Mouse (Mus musculus) yolk sac, embryonic 10.5 days (tissue): ENCODE results near the gene Ppp1r9a.

Experiments used
- DNase-seq: peaks from one replicate; pipeline ENCODE4 v3.0.0-alpha.2; 2017; ENCODE audit warnings: low spot score

Gene Ppp1r9a

DNA sequence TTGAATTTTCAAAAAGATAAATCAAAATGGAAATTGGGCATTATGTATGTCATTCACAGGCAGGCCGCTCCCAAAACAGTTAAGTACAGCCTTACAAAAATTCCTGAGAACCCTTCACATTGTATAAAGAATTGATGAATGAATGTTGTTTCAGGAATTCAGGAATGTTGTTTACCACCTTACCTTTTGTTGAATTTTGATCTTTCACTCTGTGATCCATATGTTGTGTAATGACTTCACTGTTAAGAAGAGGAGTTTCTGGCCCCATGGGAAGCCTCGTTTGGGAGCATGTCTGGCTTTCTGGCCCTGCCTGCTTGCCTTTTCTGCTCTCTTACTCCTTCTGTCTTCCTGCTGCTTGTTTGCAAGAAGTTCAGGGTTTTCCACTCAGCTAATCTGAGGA lies 105.4 kb downstream of the Ppp1r9a start:
- DNase-seq = no peak

DNA sequence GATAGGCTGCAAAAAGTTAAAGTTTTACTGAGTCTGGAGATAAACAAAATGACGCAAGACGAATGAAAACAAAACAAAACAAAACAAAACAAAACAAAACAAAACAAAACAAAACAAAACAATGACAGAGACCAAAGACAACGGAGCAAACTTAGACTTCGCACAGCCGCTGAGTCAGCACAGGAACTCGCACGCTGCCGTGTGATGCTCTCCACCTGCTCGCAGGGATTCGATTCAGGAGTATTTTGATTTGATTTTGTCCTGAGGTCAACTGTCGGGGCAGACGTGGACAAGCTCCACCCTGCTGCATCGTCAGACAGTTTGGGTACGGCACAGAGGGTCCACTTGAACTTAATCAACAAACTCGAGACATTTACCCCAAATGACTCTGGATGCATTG lies 105.9 kb downstream of the Ppp1r9a start:
- DNase-seq = no peak

DNA sequence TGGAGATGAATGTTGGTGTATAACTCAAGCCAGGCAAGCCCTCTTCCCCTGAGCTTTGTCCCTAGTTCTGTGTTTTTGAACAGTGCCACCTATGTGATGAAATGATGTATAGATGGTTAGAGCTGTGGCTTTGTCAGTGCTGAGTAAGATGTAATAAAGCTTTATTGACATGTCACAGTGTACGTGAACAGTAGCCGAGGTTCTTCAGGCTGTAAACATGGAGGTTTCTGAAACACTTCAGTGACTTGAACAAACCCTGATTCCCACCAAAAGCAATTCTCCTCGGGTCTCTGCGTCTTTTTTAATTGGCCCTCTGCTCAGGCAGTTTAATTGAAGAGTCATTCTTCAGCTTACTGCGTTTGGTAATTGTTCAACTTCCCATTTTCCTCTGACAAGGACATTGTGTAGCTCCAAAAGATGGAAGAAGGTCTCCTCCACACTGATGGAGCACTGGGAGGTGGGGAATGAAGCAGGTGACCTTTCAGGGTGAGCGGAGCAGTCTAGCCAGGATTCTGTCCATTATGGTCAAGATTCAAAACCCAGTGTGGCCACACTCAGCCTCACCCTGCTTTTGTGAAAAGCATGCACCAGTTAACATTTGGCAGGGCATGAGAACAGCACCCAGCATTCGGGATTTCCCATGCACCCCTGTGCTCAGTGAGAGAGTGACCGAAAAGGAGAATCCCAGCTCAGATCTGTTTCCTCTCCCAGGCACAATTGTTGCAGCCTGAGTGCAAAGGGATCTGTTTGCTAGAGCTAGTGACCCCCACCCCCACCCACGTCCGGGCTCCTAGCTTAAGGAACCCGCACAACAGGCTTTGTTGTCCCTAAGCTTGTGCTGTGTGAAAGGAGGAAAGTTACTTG lies 108.1 kb downstream of the Ppp1r9a start:
- no peak for DNase-seq

DNA sequence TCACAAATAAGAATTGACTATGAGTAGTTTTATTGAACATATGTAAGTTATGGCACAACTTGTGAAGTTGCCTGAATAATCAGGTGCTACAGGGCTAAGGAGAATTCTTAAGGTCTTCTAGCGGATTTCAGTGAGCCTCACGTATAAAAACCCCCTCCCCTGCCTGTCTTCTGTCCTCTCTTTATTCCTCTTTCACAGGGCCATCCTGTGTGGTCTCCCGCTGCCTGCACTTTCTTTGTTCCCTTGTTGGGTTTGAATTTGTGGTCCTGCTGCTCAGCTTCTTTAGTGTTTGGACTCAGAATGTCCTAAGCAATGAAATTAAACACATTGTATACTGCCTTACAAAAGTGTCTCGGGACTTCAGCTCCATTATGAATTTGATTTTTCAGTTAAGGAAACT lies 110.1 kb downstream of the Ppp1r9a start:
- DNase-seq = no peak

DNA sequence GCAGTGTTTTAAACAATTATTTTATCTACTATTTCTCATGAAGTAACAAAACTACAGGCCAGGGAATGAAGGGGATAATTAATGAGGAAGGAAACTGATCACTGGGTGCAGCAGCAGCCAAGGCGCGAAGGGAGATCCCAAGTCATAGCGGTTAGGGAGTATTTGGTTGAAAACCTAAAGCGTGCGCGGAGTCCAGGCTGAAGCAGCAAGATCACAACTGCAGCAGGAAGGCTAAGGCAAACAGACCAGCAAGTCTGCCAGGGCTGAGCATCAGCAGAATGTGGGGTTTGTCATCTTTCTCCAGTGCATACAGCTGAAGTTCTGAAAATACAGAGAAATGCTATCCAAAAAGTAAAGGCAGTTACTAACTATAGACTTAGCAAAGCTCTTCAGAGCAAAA lies 111.8 kb downstream of the Ppp1r9a start:
- no peak for DNase-seq

DNA sequence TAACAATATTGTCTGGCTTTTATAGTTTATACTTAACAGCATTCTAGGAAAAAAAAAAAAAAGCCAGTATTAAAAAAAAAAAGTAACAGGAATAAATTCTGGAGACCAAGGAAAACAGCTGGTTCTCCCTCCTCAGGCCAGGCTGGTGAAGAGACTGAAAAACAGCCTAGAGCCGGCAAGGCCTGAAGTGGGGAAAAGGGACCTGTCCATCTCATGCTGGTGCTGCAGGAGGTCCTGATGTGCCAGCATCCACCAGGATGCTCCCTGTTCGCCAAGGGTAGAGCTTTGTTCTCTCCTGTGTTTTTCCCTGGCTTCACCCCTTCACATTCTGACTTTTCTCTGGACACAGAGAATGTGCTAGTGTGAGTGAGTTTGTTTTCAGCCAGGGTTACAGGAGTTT lies 112.5 kb downstream of the Ppp1r9a start:
- no peak for DNase-seq

DNA sequence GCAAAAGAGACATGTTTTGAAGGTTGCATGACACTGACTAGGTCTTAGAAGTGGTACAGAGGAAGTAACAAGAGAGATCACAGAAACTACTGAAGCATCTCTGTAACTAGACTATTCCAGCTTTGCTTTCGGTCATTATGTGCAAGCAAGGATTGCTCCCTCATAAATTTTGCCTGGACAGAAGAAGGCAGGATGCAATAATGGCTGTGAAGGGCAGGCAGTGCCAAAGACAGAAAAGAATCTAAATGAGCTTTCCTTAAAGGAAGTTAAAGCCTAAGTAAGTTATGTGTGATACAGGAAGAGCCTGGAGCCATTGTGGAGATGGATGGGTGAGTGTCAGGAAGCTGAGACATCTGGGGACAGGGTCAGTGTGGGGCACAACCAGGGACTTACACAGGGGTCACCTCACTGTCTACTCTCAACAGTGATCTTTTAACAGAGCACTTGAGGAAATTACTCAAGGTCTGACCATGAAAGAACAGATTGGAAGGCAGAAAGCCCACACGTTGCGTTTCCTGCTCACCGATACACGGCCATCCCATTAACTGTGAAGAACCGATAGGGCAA lies 115.3 kb downstream of the Ppp1r9a start:
- DNase-seq = no peak

DNA sequence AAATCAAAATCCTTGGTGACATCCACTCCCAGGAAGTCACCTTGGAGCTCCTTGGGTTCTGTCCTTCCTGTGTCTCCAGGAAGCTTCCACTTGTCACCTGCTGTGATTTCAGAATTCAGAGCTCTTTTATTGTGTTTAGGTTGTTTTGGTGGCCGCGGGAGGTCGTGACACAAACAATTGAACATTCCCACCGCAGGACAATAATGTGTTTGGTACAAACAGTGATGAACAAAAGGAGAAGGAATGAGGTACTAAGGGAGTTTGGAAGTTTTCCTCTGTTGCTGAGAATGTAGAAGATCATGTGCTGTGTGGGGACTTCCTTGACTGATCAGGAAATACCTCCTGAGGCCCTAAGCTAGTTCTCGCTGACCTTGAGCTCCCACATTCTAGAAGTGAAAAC lies 116.5 kb downstream of the Ppp1r9a start:
- no peak for DNase-seq

DNA sequence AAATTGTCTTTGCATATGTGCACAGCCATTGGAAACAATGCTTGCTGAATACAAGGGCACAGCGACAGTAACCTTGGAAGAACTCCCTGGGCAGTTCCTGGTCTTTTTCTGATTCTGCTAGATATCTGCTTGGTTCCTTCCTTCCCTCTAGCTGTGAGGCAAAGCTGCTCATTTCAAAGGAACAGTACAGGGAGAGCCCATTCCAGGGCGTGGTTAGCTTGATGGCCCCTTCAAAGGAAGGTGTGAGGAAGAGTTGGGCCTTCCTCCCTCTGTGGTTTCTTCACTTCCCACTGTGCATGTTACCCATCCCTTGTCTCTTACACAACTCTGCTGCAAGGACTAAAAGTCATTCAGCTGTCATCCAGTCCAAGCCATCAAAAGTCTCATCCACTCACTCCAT lies 117.3 kb downstream of the Ppp1r9a start:
- no peak for DNase-seq

DNA sequence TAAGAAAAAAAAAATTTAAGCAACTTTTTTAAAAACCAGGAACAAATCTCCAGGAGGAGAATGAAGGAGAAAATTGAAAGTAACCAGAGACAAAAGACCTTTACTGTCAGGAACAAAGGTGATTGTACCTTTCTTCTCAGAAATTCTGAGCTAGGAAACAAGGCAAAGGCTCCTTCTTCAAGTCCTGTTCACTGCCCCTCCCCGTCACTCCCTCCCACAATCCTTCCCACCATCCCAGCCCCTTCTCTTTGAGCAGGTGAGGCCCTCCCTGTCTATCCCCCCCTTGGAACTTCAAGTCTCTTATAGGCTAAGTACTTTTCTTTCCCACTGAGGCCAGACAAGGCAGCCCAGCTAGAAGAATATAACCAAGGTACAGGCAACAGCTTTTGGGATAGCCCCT lies 117.8 kb downstream of the Ppp1r9a start:
- no peak for DNase-seq

DNA sequence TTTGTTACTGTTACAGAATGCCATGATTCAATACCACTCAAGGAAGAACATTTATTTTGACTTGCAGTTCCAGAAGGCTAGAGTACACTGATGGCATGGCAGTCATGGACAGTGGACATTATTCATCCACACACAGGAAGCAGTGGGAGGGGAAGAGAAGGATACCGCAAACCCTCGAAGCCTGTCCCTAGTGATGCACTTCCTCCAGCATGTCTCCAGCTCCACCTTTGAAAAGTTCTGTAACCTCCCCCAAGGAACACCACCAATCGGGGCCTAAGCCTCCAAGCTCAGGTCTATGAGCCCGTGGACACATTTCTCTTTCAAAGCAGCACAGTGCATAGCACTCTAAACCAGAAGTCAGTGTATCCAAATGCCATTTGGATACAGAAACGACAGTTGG lies 120.0 kb downstream of the Ppp1r9a start:
- DNase-seq = no peak

DNA sequence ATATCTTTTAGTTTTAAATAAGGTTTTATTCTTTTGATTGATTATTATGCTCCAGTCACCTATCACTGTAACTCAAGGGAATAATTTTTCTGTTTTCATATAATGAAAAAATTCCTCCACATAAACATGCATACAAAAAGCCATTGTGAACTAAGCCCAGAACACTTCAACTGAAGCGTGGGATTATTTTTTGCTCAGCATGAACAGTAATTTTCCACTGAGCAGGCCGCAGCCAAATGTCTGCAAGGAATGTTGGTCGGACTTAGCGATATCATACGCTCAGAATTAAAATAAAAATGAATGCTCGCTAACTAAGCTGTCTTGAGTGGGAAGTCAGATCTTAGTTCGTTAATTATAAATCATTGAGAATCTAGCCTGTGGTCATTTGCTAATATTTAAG lies 122.2 kb downstream of the Ppp1r9a start:
- no peak for DNase-seq

DNA sequence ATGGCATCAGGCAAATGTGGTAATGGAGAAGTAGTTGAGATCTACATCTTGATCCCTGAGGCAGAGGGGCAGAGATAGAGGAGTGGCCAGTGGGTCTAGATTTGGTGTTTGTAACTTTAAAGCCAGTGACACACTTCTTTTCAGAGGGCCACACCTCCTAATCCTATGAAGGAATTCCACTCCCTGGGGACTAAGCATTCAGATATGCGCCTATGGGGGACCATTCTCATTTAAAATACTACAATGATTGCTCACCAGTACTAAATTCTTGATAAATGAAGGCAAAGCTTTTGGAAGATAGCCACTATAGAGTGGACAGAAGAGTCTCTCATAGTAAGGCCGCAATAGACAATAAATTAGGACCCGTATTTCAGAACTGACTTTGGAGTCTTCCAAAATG lies 124.1 kb downstream of the Ppp1r9a start:
- no peak for DNase-seq

DNA sequence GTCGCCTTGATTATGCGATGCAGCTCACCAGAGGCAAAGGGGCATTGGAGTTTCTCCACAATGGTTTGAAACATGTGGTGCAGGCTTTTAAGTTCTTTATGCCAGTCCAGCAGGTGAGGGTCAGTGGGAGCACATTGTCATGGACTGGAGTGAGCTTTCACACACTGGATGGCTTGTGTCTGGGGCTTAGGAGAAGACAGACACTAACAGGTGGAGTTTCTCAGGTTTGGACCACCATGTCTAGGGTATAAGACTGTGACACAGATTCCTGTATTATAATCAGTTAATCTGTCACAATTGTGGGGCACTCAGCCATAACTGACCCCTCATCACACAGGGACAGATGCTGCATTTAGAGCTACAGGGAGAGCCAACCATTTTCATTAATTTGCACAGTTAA lies 124.5 kb downstream of the Ppp1r9a start:
- DNase-seq = no peak

DNA sequence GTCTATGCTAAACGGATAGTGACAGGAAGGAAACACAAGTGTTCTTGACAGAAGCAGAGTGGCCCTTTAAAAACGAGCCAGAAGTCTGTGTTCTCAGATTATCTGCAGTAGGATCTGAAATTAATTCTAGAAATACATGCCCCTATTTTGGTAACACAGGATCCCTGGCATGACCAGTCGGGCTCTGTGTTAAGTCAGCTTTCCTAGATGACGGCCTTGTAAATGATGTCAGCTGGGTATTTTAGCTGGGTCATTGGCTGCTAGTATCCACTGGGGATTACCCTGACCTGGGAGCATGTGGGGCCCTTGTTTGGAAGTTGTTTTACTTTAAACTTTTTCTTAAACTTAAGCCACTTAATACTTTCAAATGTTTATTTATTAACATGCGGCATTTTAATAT lies 125.1 kb downstream of the Ppp1r9a start:
- no peak for DNase-seq

DNA sequence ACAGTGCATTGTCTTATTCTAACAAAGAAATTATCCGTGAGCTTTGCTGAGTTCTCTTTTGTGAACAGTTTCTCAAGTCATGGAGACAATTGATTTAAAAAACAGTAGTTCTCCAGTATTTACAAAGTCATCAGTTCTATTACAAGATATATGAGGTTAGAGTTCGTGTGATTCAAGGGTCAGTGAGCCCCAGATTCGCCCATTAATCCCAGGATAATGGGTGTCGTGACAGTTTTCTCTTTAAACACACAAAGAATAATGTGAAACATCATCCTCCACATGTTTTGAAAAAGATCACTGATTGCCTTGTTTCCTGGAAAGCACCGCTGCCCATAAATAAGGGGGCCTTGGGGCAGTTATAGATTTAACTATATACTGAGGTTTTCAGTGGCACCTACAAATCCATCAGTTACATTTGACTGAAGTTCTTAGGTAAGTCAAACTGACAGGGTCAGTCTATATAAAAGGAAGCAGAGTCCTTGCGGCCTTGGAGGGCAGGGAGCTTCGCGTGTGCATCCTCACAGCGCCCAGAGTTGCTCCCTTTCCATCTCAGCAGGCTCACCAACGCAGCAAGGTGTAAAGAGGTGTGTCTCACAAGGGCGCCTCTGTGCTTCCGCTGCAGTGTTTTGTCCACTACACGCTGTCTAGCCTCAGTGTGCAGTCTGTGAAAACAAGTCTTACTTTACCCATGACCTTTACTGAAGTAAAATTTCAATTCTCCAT lies 126.6 kb downstream of the Ppp1r9a start:
- DNase-seq = no peak

DNA sequence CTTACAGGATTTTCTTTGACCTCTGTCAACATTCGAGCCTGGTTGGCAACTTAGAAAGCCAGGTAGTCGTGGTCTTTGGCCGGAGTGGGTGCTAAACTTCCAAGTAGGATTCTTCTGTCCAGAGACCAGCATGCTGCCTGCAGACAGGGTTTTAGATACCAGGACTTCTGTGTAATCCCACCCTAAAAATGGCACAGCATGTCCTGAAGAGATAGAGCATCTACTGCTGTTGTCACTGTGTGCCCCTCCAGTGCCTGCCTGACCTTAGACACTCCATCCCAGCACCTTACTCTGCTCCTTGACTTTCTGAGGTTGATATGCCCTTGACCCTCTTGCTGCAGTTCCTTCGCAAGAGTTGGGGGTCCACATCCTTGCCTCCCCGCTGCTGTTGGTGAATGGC lies 127.2 kb downstream of the Ppp1r9a start:
- no peak for DNase-seq

DNA sequence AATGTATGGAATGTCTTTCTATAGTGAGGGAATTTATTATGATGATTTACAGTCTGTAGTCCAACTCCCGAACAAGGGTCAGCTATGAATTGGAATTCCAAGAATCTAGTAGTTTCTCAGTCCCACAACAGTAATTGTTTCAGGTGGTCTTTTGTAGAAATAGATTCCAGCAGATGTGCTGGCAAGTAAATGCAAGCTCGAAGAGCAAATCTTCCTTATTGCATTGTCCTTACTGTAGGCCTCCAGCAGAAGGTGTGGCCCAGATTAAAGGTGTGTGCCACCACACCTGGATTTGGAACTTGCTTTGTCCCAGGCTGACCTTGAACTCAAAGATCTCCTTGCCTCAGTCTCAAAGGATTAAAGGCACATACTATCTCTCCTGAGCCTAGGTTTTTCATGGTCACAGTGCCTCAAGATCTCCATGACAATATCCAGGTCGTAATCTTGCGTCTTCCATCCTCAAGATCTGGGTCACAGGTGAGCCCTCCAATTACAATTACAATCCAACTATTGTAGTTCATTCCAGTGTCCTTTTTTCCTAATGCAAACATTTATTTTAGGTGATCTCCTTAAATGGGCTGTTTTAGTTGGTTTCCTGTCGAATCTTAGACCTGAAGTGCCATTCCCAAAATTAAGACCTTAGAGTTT lies 130.4 kb downstream of the Ppp1r9a start:
- no peak for DNase-seq

DNA sequence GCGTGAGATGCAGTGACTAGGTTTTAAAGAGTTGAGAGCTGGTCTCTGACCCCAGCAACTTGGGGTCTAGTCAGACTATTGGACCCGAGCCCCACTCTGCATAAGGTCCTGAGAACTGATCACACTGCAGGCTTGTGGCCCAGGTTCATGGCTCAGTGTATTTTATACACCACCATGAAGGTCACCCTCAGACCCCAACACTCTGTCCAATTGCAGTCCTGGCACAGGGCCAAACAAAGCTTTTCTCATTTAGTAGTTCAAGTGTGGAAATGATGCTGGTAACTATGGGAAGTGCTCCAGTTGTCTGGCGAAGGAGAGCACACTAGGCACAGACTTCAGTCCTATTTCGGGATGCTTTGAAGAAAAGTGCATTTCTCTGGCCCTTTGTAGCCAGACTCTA lies 134.5 kb downstream of the Ppp1r9a start:
- no peak for DNase-seq

DNA sequence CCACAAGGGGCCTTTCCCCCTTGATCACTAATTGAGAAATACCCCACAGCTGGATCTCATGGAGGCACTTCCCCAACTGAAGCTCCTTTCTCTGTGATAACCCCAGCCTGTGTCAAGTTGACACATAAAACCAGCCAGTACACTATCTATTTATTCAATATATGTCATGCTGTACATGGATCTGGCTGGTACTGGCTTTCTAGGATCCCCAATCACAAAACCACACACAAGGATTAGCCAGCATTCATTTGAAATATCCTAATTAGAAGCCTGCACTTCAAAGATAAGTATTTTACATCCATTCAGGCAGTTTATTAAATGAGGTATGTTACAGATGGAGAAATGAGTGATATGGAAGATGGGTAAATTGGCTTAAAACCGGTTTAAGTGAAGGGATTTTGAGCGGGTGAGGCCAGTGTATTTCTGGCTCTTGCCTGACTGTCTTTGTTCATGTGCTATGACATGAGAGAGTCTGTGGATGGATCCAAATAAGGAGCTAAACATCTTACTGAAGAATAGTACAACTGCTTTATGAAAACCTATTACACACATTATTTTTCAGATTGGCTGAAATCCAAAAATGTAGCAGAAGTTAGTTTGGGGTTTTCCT lies 135.5 kb downstream of the Ppp1r9a start:
- no peak for DNase-seq

DNA sequence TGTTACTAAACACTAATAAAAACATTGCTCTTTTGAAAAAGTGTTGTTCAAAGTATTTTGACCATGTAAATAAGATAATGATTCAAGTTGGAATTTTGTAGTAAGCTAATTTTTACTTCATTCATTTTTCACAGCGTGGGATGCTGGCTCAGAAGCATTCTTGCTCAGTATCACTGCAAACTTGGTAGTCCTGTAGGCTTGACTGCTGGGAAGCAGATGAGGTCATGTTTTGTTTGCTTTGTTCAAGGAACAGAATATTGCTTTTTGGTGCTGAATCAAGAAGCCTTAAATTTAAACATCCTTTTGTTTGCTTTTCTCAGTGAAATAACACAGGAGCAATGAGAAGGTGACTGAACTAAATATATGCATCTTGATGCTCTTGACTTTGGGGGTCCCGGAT lies 136.6 kb downstream of the Ppp1r9a start:
- no peak for DNase-seq

DNA sequence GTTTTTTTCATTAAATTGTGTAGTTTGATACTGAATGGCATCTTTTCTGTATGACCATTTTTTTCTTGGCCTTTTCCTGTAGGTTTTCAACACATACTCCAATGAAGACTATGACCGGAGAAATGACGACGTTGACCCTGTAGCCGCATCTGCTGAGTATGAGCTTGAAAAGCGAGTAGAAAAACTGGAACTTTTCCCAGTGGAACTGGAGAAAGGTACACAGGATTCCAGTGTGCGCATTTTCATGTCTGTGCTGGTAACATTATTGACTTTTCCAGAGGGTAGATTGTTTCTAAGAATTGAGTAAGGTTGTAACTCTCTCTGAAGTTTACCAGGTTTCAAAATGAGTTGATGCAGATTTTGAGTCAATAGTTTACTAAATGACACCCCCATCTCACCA lies 143.1 kb downstream of the Ppp1r9a start:
- no peak for DNase-seq
